Mouse (Mus musculus) kidney, postnatal 0 days (tissue): ENCODE measurements at regions not wholly inside any gene's neighbourhood (a gene's known extent, or its start where the extent isn't known, plus 50 kb on each side); places are given as distances from the start of the nearest gene placed in this dataset.

Experiments
- ATAC-seq: fragments of 200-750 bp; cut with Nextera tagmentation; replicated peaks from 2 replicates; pipeline ENCODE4 v1.8.0; 2017; ENCODE audit warnings: low read depth, moderate number of reproducible peaks, moderate TSS enrichment, moderate library complexity; ENCODE audit not compliant: low FRiP score
- DNase-seq: peaks from one replicate; pipeline ENCODE4 v3.0.0-alpha.2; 2016; ENCODE audit warnings: low spot score
- H3K27ac ChIP-seq: fragments of 300-500 bp; sonication (generic); 2 replicates; pipeline ENCODE4 v1.5.1; 2014; ENCODE audit warnings: mild to moderate bottlenecking
- H3K27me3 ChIP-seq: fragments of 300-500 bp; sonication (generic); 2 replicates; pipeline ENCODE4 v1.6.1; 2014; ENCODE audit warnings: low read length, mixed read lengths; ENCODE audit not compliant: insufficient read depth
- H3K36me3 ChIP-seq: fragments of 300-500 bp; sonication (generic); 2 replicates; pipeline ENCODE4 v1.6.1; 2014; ENCODE audit warnings: low read length, mixed read lengths; ENCODE audit not compliant: insufficient read depth
- H3K4me1 ChIP-seq: fragments of 300-500 bp; sonication (generic); replicated peaks from 2 replicates; pipeline ENCODE4 v1.6.1; 2014; ENCODE audit warnings: antibody characterized with exemption, low read length, mixed read lengths; ENCODE audit not compliant: insufficient read depth
- H3K4me2 ChIP-seq: fragments of 300-500 bp; sonication (generic); 2 replicates; pipeline ENCODE4 v1.6.1; 2014; ENCODE audit warnings: mild to moderate bottlenecking, low read length, moderate library complexity, mixed read lengths
- H3K4me3 ChIP-seq: fragments of 300-500 bp; sonication (generic); replicated peaks from 2 replicates; pipeline ENCODE4 v1.5.1; 2014; ENCODE audit warnings: low read depth, low read length
- H3K9ac ChIP-seq: fragments of 300-500 bp; sonication (generic); 2 replicates; pipeline ENCODE4 v1.6.1; 2014; ENCODE audit warnings: low read depth, low read length
- H3K9me3 ChIP-seq: fragments of 300-500 bp; sonication (generic); replicated peaks from 2 replicates; pipeline ENCODE4 v1.6.1; 2016; ENCODE audit warnings: low read length, inconsistent platforms, mixed read lengths
- CTCF ChIP-seq: IDR thresholded peaks from 2 replicates; pipeline ENCODE4 v1.5.1; 2016; ENCODE audit warnings: antibody characterized with exemption, low read depth, mild to moderate bottlenecking, moderate library complexity
- WGBS: fragments of 180-500 bp; shearing (Covaris S2); extraction: QIAGEN DNeasy Blood & Tissue Kit; methylation state at CpG from one replicate; pipeline ENCODE4 v1.1.7; 2014; 5-methylcytosine and 5-hydroxymethylcytosine counted together

DNA sequence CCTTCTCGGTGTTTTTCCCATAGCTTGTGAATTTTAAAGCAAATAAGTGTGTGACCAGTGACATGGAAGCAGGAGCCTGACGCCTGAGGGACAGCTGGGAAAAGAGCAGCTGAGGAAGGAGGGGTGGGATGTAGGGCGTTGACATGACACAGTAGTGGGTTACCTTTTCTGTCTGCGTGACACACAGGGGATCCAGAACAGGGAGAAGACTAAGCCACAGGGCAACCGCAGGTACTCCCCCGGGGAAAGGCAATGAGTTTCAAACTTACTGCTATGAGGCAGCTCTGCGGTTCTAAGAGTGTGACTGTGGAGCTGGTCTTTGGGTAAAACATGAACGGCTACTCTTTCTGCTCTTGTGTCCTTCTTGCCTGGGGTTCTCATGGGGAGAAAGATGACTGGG lies 170.2 kb upstream of the Prox1 start:
- no peak for TF ChIP-seq CTCF
- no peak for DNase-seq
- no peaks in the 10 kb centered on the region for H3K27me3 ChIP-seq
- no peaks in the 10 kb centered on the region for H3K36me3 ChIP-seq
- H3K4me2 ChIP-seq: no peak overlapping the region
- no peak overlapping the region for H3K4me3 ChIP-seq
- H3K9ac ChIP-seq: no peak overlapping the region
- H3K27ac ChIP-seq: no peak overlapping the region
- ATAC-seq: no peak
- WGBS: 60% methylated on average over 8 of the region's 8 CpGs
- no peaks in the 10 kb centered on the region for H3K4me1 ChIP-seq
- H3K9me3 ChIP-seq: no peaks in the 10 kb centered on the region

DNA sequence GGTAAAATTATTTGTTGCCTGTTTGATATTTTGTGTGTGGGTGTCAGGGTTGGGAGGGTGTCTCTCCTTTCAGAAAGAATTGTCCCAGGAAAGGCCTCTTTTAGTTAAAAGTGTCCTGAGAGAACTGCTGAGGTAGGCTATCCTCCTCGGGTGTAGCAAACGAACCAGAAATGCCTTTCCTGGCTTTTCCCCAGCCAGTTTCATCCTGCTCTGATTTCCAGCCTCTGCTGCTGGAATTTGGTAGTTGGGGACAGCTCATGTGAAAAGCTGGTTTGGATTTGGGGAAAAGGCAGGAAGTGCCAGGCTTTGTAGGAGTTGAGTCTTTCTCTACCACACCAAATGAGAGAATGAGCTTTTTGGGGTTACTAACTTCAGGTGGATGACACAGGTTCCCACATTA lies 164.0 kb upstream of the Prox1 start:
- Histone ChIP-seq H3K27ac (no peak overlapping the region), H3K9me3 (no peaks in the 10 kb centered on the region), H3K4me2 (no peak overlapping the region), H3K4me1 (no peaks in the 10 kb centered on the region), H3K9ac (no peak overlapping the region), H3K27me3 (no peaks in the 10 kb centered on the region), H3K4me3 (no peak overlapping the region), H3K36me3 (no peaks in the 10 kb centered on the region)
- 20% methylated on average over 2 of the region's 2 CpGs for WGBS
- TF ChIP-seq CTCF: no peak
- no peak for DNase-seq
- ATAC-seq: no peak

DNA sequence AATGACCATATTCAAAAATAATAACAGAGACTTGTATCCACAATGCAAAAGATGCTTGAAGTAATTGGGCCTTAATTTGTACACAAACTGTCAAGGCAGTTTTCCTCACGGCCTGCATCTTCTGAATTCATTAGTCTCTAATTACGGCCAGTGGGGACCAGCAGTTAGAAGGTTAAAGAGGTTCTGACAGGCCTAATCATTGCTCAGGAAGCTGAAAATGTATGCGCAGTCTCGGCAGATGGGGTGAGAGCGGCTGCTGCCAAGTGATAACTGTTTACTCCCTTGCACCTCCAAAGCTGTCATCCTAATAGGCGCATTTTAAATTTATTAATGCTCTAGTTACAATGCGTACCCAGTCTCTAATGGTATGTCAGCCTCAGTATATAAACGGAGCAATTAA lies 163.5 kb upstream of the Prox1 start:
- WGBS: 50% methylated on average over 8 of the region's 8 CpGs
- DNase-seq (no peak), ATAC-seq (no peak)
- Histone ChIP-seq H3K4me3 (no peak overlapping the region), H3K27ac (no peak overlapping the region), H3K9me3 (no peaks in the 10 kb centered on the region), H3K27me3 (no peaks in the 10 kb centered on the region), H3K4me1 (no peaks in the 10 kb centered on the region), H3K4me2 (no peak overlapping the region), H3K36me3 (no peaks in the 10 kb centered on the region), H3K9ac (no peak overlapping the region)
- no peak for TF ChIP-seq CTCF

DNA sequence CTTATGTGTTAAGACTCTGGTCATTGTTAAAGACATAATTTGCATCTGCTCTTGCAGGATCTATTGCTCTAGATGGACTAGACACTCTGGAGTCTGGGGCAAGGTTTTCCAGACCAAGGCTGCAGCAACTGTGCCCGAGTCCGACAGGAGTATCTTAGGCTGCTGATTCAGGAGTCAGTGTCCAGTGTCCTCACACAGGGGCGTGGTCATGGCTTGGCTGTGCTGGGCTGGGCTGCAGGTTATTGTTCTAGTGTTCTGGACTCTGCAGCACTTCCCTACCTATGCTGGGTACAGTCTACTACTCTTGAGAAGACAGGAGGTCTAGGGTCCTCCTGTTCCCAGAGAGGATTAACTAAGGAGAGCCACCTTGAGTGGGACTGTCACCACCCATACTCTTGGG lies 161.5 kb upstream of the Prox1 start:
- Histone ChIP-seq H3K4me1 (no peaks in the 10 kb centered on the region), H3K4me2 (no peak overlapping the region)
- 64% methylated on average over 3 of the region's 3 CpGs for whole genome bisulfite sequencing

DNA sequence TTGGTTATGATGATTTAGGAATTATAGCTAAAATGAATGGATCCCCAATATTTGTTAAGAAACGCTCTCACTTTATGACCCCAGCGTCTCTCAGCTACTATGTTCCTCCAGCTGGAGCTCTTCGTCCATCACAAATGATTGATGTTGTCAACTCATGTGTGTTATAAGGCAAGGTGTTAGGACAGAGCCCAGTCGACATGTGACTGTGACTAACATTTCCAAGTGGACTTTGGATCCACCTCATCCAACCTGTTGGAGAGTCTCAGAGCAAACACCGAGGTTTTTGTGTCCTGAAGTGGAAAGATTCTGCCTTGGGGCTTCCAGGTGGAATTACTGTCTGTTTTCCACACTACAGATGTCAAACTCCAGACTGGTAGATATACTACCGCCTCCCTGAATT lies 154.0 kb upstream of the Prox1 start:
- Histone ChIP-seq H3K9ac (no peak overlapping the region), H3K9me3 (no peaks in the 10 kb centered on the region), H3K4me3 (no peak overlapping the region), H3K27ac (no peak overlapping the region), H3K4me1 (no peaks in the 10 kb centered on the region), H3K36me3 (no peaks in the 10 kb centered on the region), H3K4me2 (no peak overlapping the region), H3K27me3 (no peaks in the 10 kb centered on the region)
- TF ChIP-seq CTCF: no peak
- DNase-seq (no peak), ATAC-seq (no peak)
- 86% methylated on average over 6 of the region's 6 CpGs for WGBS

More for the DNA sequence above, 161.5 kb upstream of the Prox1 start:
- DNase-seq (no peak), ATAC-seq (no peak)
- H3K9ac ChIP-seq: no peak overlapping the region
- no peak overlapping the region for H3K4me3 ChIP-seq
- no peaks in the 10 kb centered on the region for H3K36me3 ChIP-seq
- no peaks in the 10 kb centered on the region for H3K27me3 ChIP-seq
- no peak overlapping the region for H3K27ac ChIP-seq
- no peak for TF ChIP-seq CTCF
- no peaks in the 10 kb centered on the region for H3K9me3 ChIP-seq

DNA sequence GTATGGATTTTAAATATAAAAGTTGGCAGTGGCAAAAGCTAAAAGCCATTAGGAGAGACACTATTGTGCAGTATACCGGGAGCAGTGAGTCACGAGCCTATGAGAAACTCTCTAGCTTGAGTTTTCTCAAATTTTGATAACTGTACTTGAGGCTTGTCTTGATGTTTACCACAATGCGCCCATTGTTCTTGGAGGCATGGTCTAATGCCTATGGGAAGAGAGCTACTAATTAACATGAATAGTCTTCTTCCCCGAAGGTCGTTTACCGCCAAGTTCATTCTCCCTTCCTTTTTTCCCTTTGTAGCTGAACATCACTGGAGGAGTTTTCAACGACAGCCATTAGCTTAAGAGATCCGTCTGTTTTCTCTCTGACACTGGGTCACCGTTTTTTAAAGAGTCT lies 153.2 kb upstream of the Prox1 start:
- no peaks in the 10 kb centered on the region for H3K4me1 ChIP-seq
- H3K4me2 ChIP-seq: no peak overlapping the region
- TF ChIP-seq CTCF: no peak
- no peak for ATAC-seq
- no peaks in the 10 kb centered on the region for H3K27me3 ChIP-seq
- H3K36me3 ChIP-seq: no peaks in the 10 kb centered on the region
- H3K27ac ChIP-seq: no peak overlapping the region
- DNase-seq: no peak
- no peak overlapping the region for H3K9ac ChIP-seq
- WGBS: 53% methylated on average over 9 of the region's 9 CpGs
- H3K4me3 ChIP-seq: no peak overlapping the region
- H3K9me3 ChIP-seq: no peaks in the 10 kb centered on the region

DNA sequence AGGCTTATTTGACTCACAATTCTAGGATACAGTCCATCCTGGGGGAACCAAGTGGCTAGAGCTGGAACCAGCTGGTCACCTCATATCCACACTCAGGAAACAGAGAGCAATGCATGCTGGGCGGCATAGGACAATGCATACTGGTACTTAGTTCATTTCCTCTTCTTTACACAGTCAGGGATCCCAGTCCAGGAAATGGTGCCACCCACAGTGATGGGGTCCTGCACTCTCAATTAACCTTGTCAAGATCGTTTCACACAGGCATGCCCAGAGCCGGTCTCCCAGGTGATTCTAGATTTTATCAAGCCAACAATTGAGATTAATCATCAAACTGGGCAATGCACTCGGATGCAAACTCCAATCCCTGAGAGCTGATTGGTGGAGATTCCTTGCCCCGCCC lies 145.7 kb upstream of the Prox1 start:
- no peak for TF ChIP-seq CTCF
- DNase-seq: no peak
- no peak; the same call in 1 of the 2 replicates for ATAC-seq
- WGBS: 58% methylated on average over 5 of the region's 5 CpGs
- no peaks in the 10 kb centered on the region for H3K36me3 ChIP-seq
- H3K9me3 ChIP-seq: no peaks in the 10 kb centered on the region
- no peaks in the 10 kb centered on the region for H3K27me3 ChIP-seq
- no peaks in the 10 kb centered on the region for H3K4me1 ChIP-seq
- H3K4me2 ChIP-seq: no peak overlapping the region
- H3K4me3 ChIP-seq: no peak overlapping the region
- H3K27ac ChIP-seq: no peak overlapping the region
- H3K9ac ChIP-seq: no peak overlapping the region
